Mouse (Mus musculus): ENCODE measurements at regions not wholly inside any gene's neighbourhood (a gene's known extent, or its start where the extent isn't known, plus 50 kb on each side); places are given as distances from the start of the nearest gene placed in this dataset.

- TF ChIP-seq CTCF (IDR thresholded peaks at IDR 0.05; ENCODE audit: control insufficient read depth, insufficient read depth, insufficient replicate concordance, low read depth, low read length) (no peak), POLR2A (IDR thresholded peaks at IDR 0.05; ENCODE audit: control insufficient read depth, low read depth, low read length) (no peak)
Measured at GRCm38 (mm10) chr9:31609731-31610130, 145.5 kb upstream of the Tmem45b start.
